Mouse (Mus musculus) spleen, postnatal 4 days (tissue): ENCODE measurements around the gene Atp8a2.
"Not testable (repeated sequence)": the region's sequence is repeated elsewhere in the genome, so short reads cannot be mapped to it uniquely, and the experiment has no call there.

Experiments
- DNase-seq, 2 experiments: peaks; one replicate each; pipeline ENCODE4 v3.0.0; 2022; ENCODE audit warnings: low spot score in 2 of 2

Atp8a2 gene

GRCm38 (mm10) chr14:60026647-60027046 lies 170.3 kb downstream of the Atp8a2 start:
- no peak for DNase-seq

- peak; percentile 57 to 86 for DNase-seq
Observed at GRCm38 (mm10) chr14:60015891-60016290, 181.1 kb downstream of the Atp8a2 start.

GRCm38 (mm10) chr14:60001801-60002200 lies 195.2 kb downstream of the Atp8a2 start:
- DNase-seq = no peak

DNA sequence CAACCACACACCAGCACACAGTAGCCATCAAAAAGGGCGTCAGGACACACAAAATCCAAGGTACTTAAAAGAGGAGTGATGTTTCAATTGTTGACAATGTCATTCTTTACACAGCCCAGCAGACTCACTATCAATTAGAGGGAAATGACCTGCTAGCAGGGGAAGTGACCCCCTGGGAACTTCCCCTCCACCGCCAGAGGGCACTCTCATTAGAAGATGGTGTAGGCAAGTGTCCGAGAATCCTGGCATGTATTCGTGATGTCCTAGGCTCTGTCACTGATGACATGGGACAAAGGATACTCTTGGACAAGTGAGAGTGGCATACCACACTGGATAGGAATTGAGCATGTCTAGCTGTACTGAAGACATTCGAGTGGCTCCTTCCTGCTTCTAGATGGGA lies 208.1 kb downstream of the Atp8a2 start:
- no peak for DNase-seq

DNA sequence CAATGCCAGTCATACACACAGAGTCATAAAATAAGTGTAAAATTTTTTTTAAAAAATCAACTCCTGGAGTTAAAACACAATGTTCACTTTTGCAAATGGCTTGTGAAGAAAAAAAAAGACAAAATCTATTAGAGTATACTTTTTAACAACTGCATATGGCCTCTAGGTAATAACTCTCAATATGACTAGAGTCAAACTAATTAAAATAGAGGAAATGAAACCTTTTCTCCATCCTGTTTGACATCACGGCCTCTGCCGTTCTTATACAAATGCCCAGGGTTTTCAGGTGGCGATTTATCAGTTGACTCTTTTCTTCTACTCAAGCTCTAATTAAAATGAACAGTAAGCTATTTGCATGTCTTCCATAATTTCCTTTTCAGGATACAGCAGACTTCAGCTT lies 209.0 kb downstream of the Atp8a2 start:
- DNase-seq = no peak

DNA sequence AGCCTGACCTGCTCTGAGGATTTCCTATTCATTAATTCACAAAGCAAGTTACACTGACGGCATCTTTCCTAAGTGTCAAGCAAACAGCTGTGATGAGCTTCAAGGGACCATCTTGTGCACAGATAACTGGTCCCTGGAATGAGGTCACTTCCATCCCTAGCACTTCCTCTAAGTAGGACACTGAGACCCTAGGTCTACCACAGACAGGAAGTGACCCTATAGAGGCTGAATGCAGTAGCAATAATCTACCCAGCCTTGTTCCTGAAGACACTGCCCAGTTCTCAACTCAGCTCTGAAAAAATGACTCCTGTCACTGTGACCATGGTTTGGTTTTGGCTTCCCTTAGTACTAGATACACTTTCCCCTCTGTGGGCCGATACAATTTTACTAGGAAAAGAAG lies 219.0 kb downstream of the Atp8a2 start:
- DNase-seq = no peak

- DNase-seq = no peak
Observed at GRCm38 (mm10) chr14:59971221-59971730, 225.7 kb downstream of the Atp8a2 start.

GRCm38 (mm10) chr14:59969485-59970134 lies 227.4 kb downstream of the Atp8a2 start:
- no peak for DNase-seq

GRCm38 (mm10) chr14:59967847-59968550 lies 229.0 kb downstream of the Atp8a2 start:
- DNase-seq = no peak

GRCm38 (mm10) chr14:59966981-59967380 lies 230.0 kb downstream of the Atp8a2 start:
- DNase-seq = no peak

DNA sequence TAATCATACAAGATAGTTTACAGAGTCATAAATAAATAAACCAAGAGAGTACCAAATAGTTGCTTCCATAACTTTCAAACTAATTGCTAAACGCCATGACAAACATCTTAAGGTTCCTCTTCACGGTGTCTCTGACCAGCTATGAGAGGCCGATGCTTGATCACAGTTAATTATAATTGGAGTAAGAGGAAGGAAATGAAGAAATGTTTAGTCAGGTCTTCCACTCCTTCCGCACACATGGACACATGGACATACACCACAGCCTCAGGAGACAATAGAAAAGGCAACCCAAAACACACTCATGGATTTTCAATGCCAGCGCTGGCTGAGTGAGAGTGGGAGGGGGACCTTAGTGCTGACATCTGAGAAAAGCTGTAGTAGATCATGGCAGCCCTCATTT lies 232.4 kb downstream of the Atp8a2 start:
- DNase-seq = no peak

DNA sequence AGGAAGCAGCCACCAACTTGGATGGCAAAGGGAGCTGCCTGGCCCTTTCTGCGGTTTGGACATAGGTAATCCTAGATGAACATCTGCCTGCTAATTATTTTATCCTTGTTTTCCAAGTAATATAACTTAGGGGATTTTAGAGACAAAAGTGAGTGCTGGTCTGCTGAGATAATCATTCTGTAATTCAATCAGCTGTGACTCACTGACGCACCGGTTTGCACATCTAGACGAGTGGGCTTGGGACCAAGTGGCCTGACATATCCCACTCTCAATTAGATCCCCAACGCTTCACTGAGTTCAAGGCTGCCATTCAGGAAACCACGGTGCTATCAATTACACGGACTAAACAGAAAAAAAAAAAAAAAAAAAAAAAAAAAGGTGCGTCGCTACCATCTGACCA lies 236.0 kb downstream of the Atp8a2 start:
- DNase-seq = no peak

DNA sequence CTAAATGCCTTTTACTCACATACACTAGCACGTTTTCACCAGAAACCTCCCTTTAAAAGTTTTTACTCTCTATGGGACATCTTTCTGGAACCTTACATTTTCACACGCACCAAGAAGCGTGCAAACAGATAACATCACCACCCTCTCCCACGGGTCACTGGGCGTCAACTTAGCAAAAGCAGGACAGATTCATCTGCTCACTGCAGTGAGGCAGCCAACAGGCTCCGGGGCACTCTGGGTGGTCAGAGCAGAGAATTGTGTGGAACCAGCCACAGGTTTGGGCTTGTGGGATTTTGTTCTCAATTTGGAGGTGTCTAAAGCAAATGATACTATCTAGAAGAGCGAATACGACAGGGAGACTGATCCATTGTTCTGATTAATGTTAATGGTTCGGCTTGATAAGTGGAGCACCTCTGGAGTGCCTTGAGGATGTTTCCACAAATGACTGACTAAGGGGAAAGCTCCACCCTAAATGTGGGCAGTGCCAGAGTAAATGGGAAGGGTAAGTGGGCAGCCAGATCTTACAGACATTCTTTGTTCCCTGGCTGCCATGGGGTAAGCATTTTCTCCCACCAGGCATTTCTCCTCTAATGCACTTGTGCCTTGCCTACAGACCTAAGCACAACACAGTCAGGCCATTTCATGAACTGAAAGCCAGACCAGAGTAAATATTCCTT lies 236.6 kb downstream of the Atp8a2 start:
- DNase-seq = no peak

DNA sequence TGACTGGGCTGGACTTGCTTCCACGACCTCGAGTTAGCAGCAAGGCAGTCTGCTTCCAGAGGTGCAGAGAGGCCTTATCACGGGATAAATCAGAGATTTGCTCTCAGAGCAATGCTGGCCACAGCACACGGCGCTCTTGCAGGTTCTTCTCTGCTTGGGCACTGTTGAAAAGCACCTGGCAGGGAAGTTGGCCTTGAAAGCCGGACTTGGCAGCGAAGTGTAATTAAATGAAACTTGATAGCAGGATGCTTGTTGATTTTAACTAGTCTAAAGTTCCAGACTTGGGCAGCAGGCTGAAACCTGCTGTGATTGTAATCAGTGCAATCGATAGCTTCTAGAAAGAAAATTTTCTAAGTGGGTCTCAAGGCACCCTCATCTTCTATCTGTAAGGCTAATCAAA lies 237.3 kb downstream of the Atp8a2 start:
- DNase-seq = no peak

DNA sequence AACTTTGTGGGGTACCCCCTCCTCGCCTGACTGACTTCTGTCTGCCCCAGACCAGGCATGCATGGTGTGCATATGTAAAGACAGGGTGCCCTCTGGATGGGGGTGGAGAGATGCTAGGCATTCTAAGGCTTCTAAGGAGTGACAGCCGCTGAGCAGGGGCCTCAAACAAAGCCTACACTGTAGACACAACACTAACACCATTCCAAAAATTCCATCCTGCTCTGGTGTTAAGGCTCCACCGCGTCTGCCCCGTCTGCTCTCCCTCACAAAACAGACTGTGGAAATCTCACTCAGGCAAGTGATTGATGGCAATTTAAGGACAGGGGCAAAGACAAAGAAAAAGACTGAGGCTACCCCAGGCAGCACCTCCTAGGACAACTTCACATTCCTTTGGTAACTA lies 247.0 kb downstream of the Atp8a2 start:
- no peak for DNase-seq

DNA sequence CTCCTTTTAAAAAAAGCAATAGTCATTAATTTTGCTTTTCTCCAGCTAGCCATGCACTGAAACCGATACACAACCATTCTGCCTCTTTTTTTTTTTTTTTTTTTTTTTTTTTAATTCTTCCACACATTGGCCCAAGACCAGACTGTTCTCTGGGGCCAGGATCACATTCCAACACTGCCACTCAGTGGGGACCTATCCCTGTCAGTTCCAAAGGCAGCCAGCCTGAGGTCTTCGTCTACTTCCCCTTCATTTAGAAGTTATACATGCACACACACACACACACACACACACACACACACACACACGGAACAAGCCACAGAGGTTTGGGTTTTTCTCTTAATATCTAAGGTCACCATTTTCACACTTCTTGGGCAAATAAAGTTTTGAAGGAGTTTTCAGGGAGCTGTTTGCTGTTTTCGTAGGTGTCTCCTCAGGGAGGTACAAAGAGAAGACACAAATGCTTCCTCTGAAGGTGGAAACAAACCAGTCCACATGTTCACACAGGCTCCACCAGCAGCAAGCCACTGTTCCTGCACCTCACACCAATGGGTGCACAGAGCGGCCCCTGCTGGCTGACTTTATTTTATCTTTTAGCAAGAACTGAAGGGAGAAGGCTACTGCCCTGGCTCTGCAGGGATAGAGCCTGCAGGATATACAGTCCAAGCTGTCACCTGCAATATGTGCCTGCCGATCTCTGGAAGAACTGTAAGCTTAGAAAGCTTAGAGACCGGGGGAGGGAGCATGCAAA lies 253.9 kb downstream of the Atp8a2 start:
- peak; percentile 59 to 81 for DNase-seq

- no peak for DNase-seq
Observed at GRCm38 (mm10) chr14:59942199-59942598, 254.8 kb downstream of the Atp8a2 start.

DNA sequence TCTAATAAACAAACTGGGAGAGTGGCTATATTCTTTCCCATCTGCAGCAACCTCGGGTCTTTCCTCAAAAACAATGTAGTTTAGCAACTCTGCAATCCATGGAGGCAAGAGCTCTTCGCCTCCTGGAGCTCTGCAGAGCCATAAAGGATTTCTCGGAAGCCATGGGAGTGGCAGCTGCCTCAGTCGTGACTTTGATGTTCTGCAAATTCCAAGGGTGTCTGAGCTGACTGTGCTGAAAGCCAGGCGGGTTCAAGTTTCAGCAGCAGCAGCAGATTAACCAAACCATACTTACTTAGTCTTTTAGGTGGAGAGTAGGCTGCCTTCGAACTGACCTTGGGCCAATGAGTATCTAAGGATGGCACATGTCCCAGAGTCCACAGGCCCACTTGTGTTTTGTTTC lies 264.6 kb downstream of the Atp8a2 start:
- DNase-seq = no peak

DNA sequence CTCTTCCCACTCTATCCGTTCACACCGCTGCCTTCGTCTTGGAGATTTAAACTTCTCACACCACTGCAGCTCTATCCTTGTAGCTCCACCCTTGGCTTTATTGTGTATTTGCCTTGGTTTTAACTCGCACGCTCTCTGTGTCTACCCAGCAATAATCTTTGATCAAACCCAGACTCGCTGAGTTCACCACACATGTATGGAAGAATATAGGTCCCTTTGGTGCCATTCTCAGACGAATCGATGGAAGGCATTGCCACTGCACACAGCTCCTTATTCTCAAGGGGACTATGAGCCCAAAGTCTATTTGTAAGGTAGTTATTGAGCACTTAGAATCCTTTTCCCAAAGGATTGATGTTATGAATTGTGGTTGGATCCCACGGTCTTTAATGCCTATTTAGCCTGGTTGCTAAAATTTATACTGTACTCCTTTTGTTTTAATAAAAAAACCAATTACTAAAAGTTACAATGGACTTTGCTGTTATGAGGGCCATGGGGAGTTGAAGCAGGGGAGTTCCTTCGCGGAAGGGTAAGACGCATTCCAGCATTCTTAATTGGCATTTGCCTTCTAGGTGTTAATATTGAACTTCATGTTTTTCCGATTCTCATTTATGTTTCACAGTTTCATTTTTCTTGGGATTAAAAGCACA lies 265.4 kb downstream of the Atp8a2 start:
- DNase-seq = no peak

GRCm38 (mm10) chr14:59929190-59929589 lies 267.8 kb downstream of the Atp8a2 start:
- not testable (repeated sequence) for DNase-seq

- no peak for DNase-seq
Observed at GRCm38 (mm10) chr14:59928781-59929180, 268.2 kb downstream of the Atp8a2 start.

DNA sequence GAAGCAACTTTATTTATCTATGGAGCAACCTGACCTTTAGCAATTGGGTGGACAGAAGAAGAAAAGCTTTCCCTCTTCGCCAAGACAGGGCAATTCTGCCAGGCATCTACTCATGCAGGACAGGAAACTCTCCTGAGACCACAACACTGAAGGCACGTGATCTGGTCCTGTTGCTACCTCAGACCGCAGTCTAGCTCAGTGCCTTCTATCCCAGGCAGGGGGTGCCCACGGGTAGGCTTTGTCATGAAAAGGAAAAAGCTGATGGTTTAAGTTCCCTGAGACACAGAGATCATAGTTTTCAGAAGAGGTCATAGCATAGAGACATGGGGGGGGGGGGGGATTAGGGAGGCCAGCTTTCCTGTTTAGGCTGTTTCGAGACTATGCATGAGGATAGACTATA lies 269.2 kb downstream of the Atp8a2 start:
- no peak for DNase-seq
